ENCODE assay signal across 15 mouse cellular contexts in the genomic region with DNA sequence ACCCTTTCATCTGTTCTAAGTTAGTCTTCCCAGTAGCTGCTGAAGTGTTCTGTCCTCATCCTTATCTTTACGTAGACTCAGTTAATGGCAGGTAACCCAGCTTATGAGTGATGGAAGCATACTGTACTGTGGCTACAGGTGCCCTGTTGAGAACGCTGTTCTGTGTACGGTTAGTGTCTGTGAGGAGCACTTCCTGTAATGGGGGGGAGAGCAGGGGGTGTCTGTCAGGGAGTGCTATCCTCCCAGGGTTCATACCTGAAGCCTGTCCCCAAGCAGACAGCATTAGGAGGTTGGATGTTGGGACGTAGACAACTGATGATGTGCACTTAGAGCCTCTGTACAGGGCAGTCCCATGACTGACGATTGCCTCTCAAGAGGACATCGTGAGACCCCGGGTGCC. TPM values are rescaled to one million over a fixed set of nuclear protein-coding genes. Genes with fewer than 3 reads are reported as not detected.
DNase-seq lines count a peak whose midpoint lies in the region; ATAC-seq lines count a peak whose summit lies in the region.
"Had no signal": no experiment of that assay in that cellular context is flagged by ENCODE, and none has a peak within 500 bp of the region (broad histone marks: within the 10 kb centered on the region; RNA-seq: fewer than 3 reads in every experiment).

No protein-coding gene starts in this region.

- H3K4me1 ChIP-seq in heart, embryonic 14.5 days (ENCODE audit: control insufficient read depth in 2 of 2, insufficient read depth in 2 of 2, low read length in 2 of 2), result peaks cover 32 to 42% of the 10 kb centered on the region in 2 experiments
- H3K4me1 ChIP-seq in liver, embryonic 15.5 days (replicated peaks), result peaks cover 81% of the 10 kb centered on the region
- peaks cover 8% of the 10 kb centered on the region for H3K4me1 ChIP-seq in midbrain, embryonic 10.5 days
- H3K4me1 ChIP-seq: forebrain, embryonic 13.5 days had no signal

- WGBS in heart, embryonic 14.5 days, result 34% methylated on average over 7 of the region's 7 CpGs
- WGBS in liver, embryonic 15.5 days (ENCODE audit: insufficient replicate concordance), result 45% methylated on average over 7 of the region's 7 CpGs
- WGBS in midbrain, embryonic 10.5 days, result 95% methylated on average over 7 of the region's 7 CpGs

- H3K4me3 ChIP-seq in heart, embryonic 14.5 days (ENCODE audit: control insufficient read depth in 1 of 2, insufficient read depth in 1 of 2, low read depth in 1 of 2, low read length in 2 of 2), result no peak overlapping the region
- no peak overlapping the region for H3K4me3 ChIP-seq in liver, embryonic 15.5 days (replicated peaks)
- no peak overlapping the region for H3K4me3 ChIP-seq in midbrain, embryonic 10.5 days
- H3K4me3 ChIP-seq: embryonic facial prominence, embryonic 12.5 days; forebrain, embryonic 13.5 days; hindbrain, embryonic 13.5 days; neural tube, embryonic 13.5 days had no signal

- peak overlapping the region; percentile 19; the same call in 1 of the 2 replicates for H3K4me2 ChIP-seq in heart, embryonic 14.5 days (ENCODE audit: low read length)
- H3K4me2 ChIP-seq in liver, embryonic 15.5 days, result peak overlapping the region; percentile 1; the same call in 1 of the 2 replicates
- H3K4me2 ChIP-seq: embryonic facial prominence, embryonic 12.5 days; forebrain, embryonic 13.5 days; hindbrain, embryonic 13.5 days; lung, embryonic 14.5 days; neural tube, embryonic 13.5 days had no signal

- DNase-seq in heart, postnatal 10 days, result no peak
- DNase-seq in thymus, postnatal 0 days (ENCODE audit: low spot score), result peak; percentile 28
- DNase-seq in thymus, adult 18-20 months, result no peak
- DNase-seq in thymus, postnatal 25 days, result peak; percentile 36
- no peak for DNase-seq in frontal cortex, postnatal 10 days (ENCODE audit: low spot score in 2 of 2)
- no peak for DNase-seq in midbrain, embryonic 10.5 days (ENCODE audit: low spot score)
- DNase-seq: kidney, adult 8-10 months; midbrain, embryonic 14.5 days had no signal

- H3K9ac ChIP-seq in heart, embryonic 14.5 days (ENCODE audit: low read length), result no peak overlapping the region
- H3K9ac ChIP-seq in liver, embryonic 15.5 days, result no peak overlapping the region
- H3K9ac ChIP-seq: embryonic facial prominence, embryonic 12.5 days; forebrain, embryonic 13.5 days; hindbrain, embryonic 13.5 days; lung, embryonic 14.5 days; neural tube, embryonic 13.5 days had no signal

- H3K36me3 ChIP-seq in heart, embryonic 14.5 days (ENCODE audit: control insufficient read depth, insufficient read depth, low read length), result no peaks in the 10 kb centered on the region
- H3K36me3 ChIP-seq in liver, embryonic 15.5 days (replicated peaks), result 0 out of 2 replicates have a peak, but pooled peaks cover 5% of the 10 kb centered on the region
- 0 out of 2 replicates have a peak, but pooled peaks cover 11% of the 10 kb centered on the region for H3K36me3 ChIP-seq in midbrain, embryonic 10.5 days

- H3K27me3 ChIP-seq in heart, embryonic 14.5 days (ENCODE audit: control insufficient read depth, insufficient read depth, low read length), result peaks cover 5% of the 10 kb centered on the region; the same call in 1 of the 2 replicates
- H3K27me3 ChIP-seq in liver, embryonic 15.5 days, result no peaks in the 10 kb centered on the region
- no peaks in the 10 kb centered on the region for H3K27me3 ChIP-seq in midbrain, embryonic 10.5 days (ENCODE audit: low read depth, poor library complexity, severe bottlenecking)
- H3K27me3 ChIP-seq: embryonic facial prominence, embryonic 12.5 days; forebrain, embryonic 13.5 days; hindbrain, embryonic 13.5 days; neural tube, embryonic 13.5 days had no signal

- ATAC-seq in heart, embryonic 14.5 days (ENCODE audit: insufficient number of reproducible peaks, insufficient read depth, low FRiP score, low read depth), result 0 out of 2 replicates have a peak, but pooled peaks have one; percentile 17
- ATAC-seq in liver, embryonic 15.5 days (ENCODE audit: insufficient read depth), result no peak
- ATAC-seq: forebrain, embryonic 13.5 days had no signal

- peaks cover 4% of the 10 kb centered on the region for H3K9me3 ChIP-seq in heart, embryonic 14.5 days (ENCODE audit: control insufficient read depth, low read length)
- no peaks in the 10 kb centered on the region for H3K9me3 ChIP-seq in liver, embryonic 15.5 days (replicated peaks)
- peaks cover 13% of the 10 kb centered on the region; the same call in 1 of the 2 replicates for H3K9me3 ChIP-seq in midbrain, embryonic 10.5 days (replicated peaks)
- H3K9me3 ChIP-seq: forebrain, embryonic 13.5 days; neural tube, embryonic 13.5 days had no signal

- H3K27ac ChIP-seq in heart, embryonic 14.5 days (replicated peaks in 1 of 2; ENCODE audit: control insufficient read depth in 1 of 2, insufficient read depth in 1 of 2, low read depth in 2 of 2, low read length in 2 of 2), result no peak overlapping the region
- peak overlapping the region; percentile 46 for H3K27ac ChIP-seq in liver, embryonic 15.5 days (replicated peaks)
- no peak overlapping the region for H3K27ac ChIP-seq in midbrain, embryonic 10.5 days (replicated peaks)
- H3K27ac ChIP-seq: embryonic facial prominence, embryonic 12.5 days; forebrain, embryonic 13.5 days; hindbrain, embryonic 13.5 days; neural tube, embryonic 13.5 days had no signal

- intact Hi-C loops in heart, postnatal 10 days (cut with DNase I), result loop anchor here (5.0 kb wide), 1 partner anchor 93 kb away; no protein-coding TSS in a partner anchor

RNA-seq across cellular contexts. Expression of gene Chst11, which starts 18.6 kb away (rescaled TPM):
- polyA plus RNA-seq in heart, embryonic 14.5 days (2014; fragmentation: Nextera tagmentation; extraction: Ambion mirVana), result 3.3 and 3.5 TPM in 2 replicates
- 1 to 10 TPM; 3.7 to 5.8 TPM for total RNA-seq in heart, postnatal 10 days (2021)
- 2.1 TPM in 2 replicates for polyA plus RNA-seq in thymus, postnatal 0 days (2015; fragmentation: Nextera tagmentation; extraction: Ambion mirVana)
- 1.2 TPM in 2 replicates for polyA plus RNA-seq in liver, embryonic 15.5 days (2015; fragmentation: Nextera tagmentation; extraction: Ambion mirVana)
- 0.94 and 1.1 TPM in 2 replicates for polyA plus RNA-seq in midbrain, embryonic 10.5 days (2016; fragmentation: Nextera tagmentation; extraction: Ambion mirVana)

Comparison
In these comparisons a context has a peak if more than half of its experiments do, and no peak if none do; other contexts are left out.
1. DNase-seq: peak in thymus, postnatal 0 days (single experiment) and thymus, postnatal 25 days (single experiment); none in heart, postnatal 10 days (0 of 2), thymus, adult 18-20 months (0 of 2), frontal cortex, postnatal 10 days (0 of 2) and midbrain, embryonic 10.5 days (single experiment).